Mouse (Mus musculus) midbrain, embryonic 14.5 days (tissue): ENCODE results near the gene Nwd1. TPM values are rescaled to one million over a fixed set of nuclear protein-coding genes. Genes with fewer than 3 reads are reported as not detected.
A peak's percentile ranks its signal among the peaks of the same experiment; 100 is the strongest.

ENCODE experiments used
- ATAC-seq: fragments of 200-750 bp; cut with Nextera tagmentation; 2 replicates; pipeline ENCODE4 v1.8.0; 2017; ENCODE audit warnings: moderate number of reproducible peaks, moderate library complexity; ENCODE audit not compliant: low FRiP score, low TSS enrichment
- DNase-seq: peaks from one replicate; pipeline ENCODE4 v3.0.0-alpha.2; 2015
- H3K27ac ChIP-seq: fragments of 300-500 bp; sonication (generic); replicated peaks from 2 replicates; pipeline ENCODE4 v1.5.1; 2014; ENCODE audit warnings: mild to moderate bottlenecking, low read depth, low read length, moderate library complexity
- H3K27me3 ChIP-seq: fragments of 300-500 bp; sonication (generic); 2 replicates; pipeline ENCODE4 v1.6.1; 2014; ENCODE audit warnings: low read length, control low read depth, mixed read lengths; ENCODE audit not compliant: control insufficient read depth, insufficient read depth
- H3K36me3 ChIP-seq: fragments of 300-500 bp; sonication (generic); 2 replicates; pipeline ENCODE4 v1.6.1; 2014; ENCODE audit warnings: low read length, control low read depth; ENCODE audit not compliant: control insufficient read depth, insufficient read depth
- H3K4me1 ChIP-seq: fragments of 300-500 bp; sonication (generic); 2 replicates; pipeline ENCODE4 v1.6.1; 2014; ENCODE audit warnings: mild to moderate bottlenecking, antibody characterized with exemption, low read length, control low read depth; ENCODE audit not compliant: control insufficient read depth, insufficient read depth
- H3K4me2 ChIP-seq: fragments of 300-500 bp; sonication (generic); 2 replicates; pipeline ENCODE4 v1.6.1; 2014; ENCODE audit warnings: mild to moderate bottlenecking, low read length, moderate library complexity
- H3K4me3 ChIP-seq: fragments of 300-500 bp; sonication (generic); replicated peaks from 2 replicates; pipeline ENCODE4 v1.5.1; 2014; ENCODE audit warnings: low read depth, low read length
- H3K9ac ChIP-seq: fragments of 300-500 bp; sonication (generic); replicated peaks from 2 replicates; pipeline ENCODE4 v1.6.1; 2014; ENCODE audit warnings: mild to moderate bottlenecking, low read length, moderate library complexity
- H3K9me3 ChIP-seq: fragments of 300-500 bp; sonication (generic); 2 replicates; pipeline ENCODE4 v1.6.1; 2016; ENCODE audit warnings: low read length, control low read depth, mixed read lengths; ENCODE audit not compliant: control insufficient read depth
- WGBS: fragments of 180-500 bp; shearing (Covaris S2); extraction: QIAGEN DNeasy Blood & Tissue Kit; methylation state at CpG from one replicate; pipeline ENCODE4 v1.1.7; 2014; 5-methylcytosine and 5-hydroxymethylcytosine counted together
- polyA plus RNA-seq: library from polyadenylated mRNA; unstranded; fragments of >200 nt; fragmentation: Nextera tagmentation; extraction: Ambion mirVana; gene quantifications from 2 replicates; pipeline ENCODE4 v1.2.1, GENCODE M21; 2014

Gene Nwd1
- polyA plus RNA-seq, 1 experiment from 2014 or later, result 1.1 TPM

DNA sequence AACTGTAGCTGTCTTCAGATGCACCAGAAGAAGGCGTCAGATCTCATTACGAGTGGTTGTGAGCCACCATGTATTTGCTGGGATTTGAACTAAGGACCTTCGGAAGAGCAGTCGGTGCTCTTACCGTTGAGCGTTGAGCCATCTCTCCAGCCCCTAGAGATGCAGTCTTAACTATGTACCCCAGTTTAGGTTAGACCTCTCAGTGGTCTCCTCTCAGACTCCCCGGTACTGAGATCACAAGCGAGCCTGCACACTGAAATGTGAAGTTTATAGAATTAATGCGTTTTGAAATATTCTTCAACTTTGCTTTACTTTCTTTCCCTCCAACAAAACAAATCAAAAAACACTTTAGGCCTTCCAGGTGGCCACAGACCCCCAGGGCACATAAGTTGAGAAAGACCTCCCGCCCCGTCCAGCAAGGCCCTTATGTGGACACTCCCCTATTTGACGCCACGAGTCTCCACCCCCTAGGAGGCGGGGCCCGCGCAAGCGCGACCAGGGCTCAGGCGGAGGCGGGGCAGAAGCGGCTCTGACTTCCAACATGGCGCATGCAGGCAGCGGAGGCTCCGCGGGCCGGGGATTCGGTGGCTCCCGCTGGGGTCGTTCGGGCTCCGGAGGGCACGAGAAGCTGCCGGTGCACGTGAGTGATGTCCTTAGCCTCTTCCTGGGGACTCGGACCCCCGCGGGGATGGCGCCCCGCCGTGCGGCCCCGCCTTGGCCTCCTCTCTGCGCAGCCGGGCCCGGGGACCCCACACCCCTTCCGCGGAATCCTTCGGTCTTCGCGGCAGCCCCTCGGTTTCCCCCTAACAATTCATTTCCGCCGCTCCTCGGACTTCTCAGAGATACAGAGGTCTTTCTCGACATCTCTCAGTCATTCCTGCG lies 76.5 kb downstream of the Nwd1 start, which contains the start of gene Sin3b:
TSS of gene Sin3b (plus strand) at position 517 of the 882 bp plus-strand sequence.
- peak; percentile 99 for ATAC-seq
- Histone ChIP-seq H3K27me3 (no peaks in the 10 kb centered on the region), H3K36me3 (peaks cover 35% of the 10 kb centered on the region), H3K9ac (peak within 1 kb of the TSS; percentile 94), H3K4me1 (peaks cover 9% of the 10 kb centered on the region; the same call in 1 of the 2 replicates), H3K9me3 (no peaks in the 10 kb centered on the region), H3K4me2 (peak within 1 kb of the TSS; percentile 84), H3K4me3 (peak within 1 kb of the TSS; percentile 95), H3K27ac (peak within 1 kb of the TSS; percentile 55; the same call in 1 of the 2 replicates)
- WGBS, result 14% methylated on average over 56 of the region's 56 CpGs
- DNase-seq, result peak; percentile 94

DNA sequence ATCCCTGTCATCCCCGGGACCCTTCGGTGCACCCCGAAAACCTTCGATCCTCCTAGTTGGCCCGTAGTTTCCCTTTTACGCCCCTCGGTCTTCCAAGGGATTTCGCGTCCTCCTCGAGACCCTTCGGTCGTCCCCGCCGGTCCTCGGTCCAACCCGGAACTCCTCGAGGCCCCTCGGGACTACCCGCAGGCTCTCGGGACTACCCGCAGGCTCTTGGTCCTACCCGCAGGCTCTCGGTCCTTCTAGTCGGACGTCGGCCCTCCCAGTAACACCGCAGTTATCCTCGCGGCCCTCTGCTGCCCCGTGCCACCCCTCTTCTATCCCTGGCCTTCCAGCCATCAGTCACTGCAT lies 77.1 kb downstream of the Nwd1 start:
- ATAC-seq (peak; percentile 28; the same call in 1 of the 2 replicates), DNase-seq (peak; percentile 41)
- peak overlapping the region; percentile 94 for H3K9ac ChIP-seq
- no peak overlapping the region; the same call in 1 of the 2 replicates for H3K27ac ChIP-seq
- WGBS, result under 1% methylated on average over 30 of the region's 30 CpGs
- peaks cover 9% of the 10 kb centered on the region; the same call in 1 of the 2 replicates for H3K4me1 ChIP-seq
- no peaks in the 10 kb centered on the region for H3K27me3 ChIP-seq
- H3K4me3 ChIP-seq, result peak overlapping the region; percentile 95
- H3K36me3 ChIP-seq, result peaks cover 41% of the 10 kb centered on the region
- H3K4me2 ChIP-seq, result peak overlapping the region; percentile 84
- no peaks in the 10 kb centered on the region for H3K9me3 ChIP-seq

- Histone ChIP-seq H3K4me3 (no peak overlapping the region), H3K4me1 (peaks cover 9% of the 10 kb centered on the region; the same call in 1 of the 2 replicates), H3K9ac (no peak overlapping the region), H3K9me3 (no peaks in the 10 kb centered on the region), H3K36me3 (peaks cover 89% of the 10 kb centered on the region), H3K27ac (no peak overlapping the region), H3K27me3 (no peaks in the 10 kb centered on the region), H3K4me2 (no peak overlapping the region)
- no peak for ATAC-seq
- WGBS, result 66% methylated on average over 1 of the region's 1 CpGs
- DNase-seq, result no peak
These were observed 82.1 kb downstream of the Nwd1 start for GRCm38 (mm10) chr8:72728636-72729035.

- Histone ChIP-seq H3K4me3 (no peak overlapping the region), H3K27me3 (no peaks in the 10 kb centered on the region), H3K4me2 (no peak overlapping the region), H3K4me1 (no peaks in the 10 kb centered on the region), H3K9me3 (no peaks in the 10 kb centered on the region), H3K36me3 (peaks cover 97% of the 10 kb centered on the region), H3K27ac (no peak overlapping the region), H3K9ac (no peak overlapping the region)
- DNase-seq (no peak), ATAC-seq (no peak)
- 94% methylated on average over 5 of the region's 5 CpGs for WGBS
These were observed 88.5 kb downstream of the Nwd1 start for GRCm38 (mm10) chr8:72735001-72735400.

DNA sequence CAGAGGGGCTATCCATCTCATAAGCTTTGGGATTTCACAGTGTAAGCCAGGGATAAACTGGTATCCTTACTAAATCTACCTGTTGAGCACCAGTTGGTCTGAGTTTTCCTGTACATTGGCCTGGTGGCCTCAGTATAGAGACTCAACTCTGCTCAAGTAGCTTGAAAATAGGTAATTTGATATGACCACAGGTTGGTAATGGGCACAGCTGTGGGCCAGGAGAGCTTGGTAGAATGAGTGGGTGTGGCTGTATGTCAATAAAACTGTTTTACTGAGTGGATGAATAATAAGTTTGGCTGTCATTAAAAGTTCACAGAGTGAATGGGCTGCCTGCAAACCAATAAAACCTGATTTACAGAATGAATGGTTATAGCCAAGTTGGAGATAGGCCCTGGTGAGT lies 90.4 kb downstream of the Nwd1 start:
- peaks cover 91% of the 10 kb centered on the region for H3K36me3 ChIP-seq
- no peaks in the 10 kb centered on the region for H3K4me1 ChIP-seq
- no peak for ATAC-seq
- no peak for DNase-seq
- H3K4me2 ChIP-seq, result no peak overlapping the region
- H3K27me3 ChIP-seq, result no peaks in the 10 kb centered on the region
- H3K9ac ChIP-seq, result no peak overlapping the region
- H3K4me3 ChIP-seq, result no peak overlapping the region
- H3K9me3 ChIP-seq, result no peaks in the 10 kb centered on the region
- H3K27ac ChIP-seq, result no peak overlapping the region

DNA sequence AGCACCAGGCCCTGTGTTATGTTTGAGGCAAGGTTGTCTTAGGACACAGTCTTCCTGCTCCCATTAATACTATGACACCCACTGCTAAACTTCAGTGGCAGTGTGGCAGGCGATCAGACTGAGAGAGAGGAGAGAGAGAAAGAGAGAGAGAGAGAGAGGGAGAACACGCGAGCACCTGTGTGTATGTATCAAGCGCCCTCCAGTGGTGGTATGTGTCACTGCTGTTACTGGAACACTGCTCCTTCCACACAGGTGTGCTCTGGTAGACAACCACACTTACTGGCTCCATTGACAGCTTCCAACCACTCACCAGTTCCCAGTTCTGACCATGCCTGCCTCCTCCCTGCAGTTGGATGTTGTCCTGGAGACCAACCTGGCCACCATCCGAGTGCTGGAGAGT lies 99.5 kb downstream of the Nwd1 start:
- no peaks in the 10 kb centered on the region for H3K27me3 ChIP-seq
- peaks cover 100% of the 10 kb centered on the region for H3K36me3 ChIP-seq
- no peak overlapping the region for H3K9ac ChIP-seq
- H3K9me3 ChIP-seq, result no peaks in the 10 kb centered on the region
- ATAC-seq (no peak), DNase-seq (peak; percentile 72)
- 45% methylated on average over 5 of the region's 5 CpGs for WGBS
- no peak overlapping the region for H3K4me3 ChIP-seq
- H3K27ac ChIP-seq, result no peak overlapping the region
- H3K4me2 ChIP-seq, result no peak overlapping the region
- H3K4me1 ChIP-seq, result no peaks in the 10 kb centered on the region

DNA sequence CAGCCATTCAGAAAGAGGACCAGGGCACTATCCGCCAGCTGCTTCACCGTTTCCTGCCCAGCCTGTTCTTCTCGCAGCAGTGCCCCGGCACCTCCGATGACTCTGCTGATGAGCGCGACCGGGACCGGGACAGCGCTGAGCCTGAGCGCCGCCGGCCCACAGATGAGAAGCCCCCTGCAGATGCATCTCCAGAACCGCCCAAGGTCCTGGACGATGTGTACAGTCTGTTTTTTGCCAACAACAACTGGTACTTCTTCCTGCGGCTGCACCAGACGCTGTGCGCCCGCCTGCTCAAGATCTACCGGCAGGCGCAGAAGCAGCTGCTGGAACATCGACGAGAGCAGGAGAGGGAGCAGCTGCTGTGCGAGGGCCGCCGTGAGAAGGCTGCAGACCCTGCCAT lies 103.3 kb downstream of the Nwd1 start:
- peaks cover 98% of the 10 kb centered on the region for H3K36me3 ChIP-seq
- no peak for DNase-seq
- 94% methylated on average over 26 of the region's 26 CpGs for WGBS
- no peak overlapping the region for H3K27ac ChIP-seq
- no peaks in the 10 kb centered on the region for H3K27me3 ChIP-seq
- no peak overlapping the region for H3K4me3 ChIP-seq
- H3K9ac ChIP-seq, result no peak overlapping the region
- no peak for ATAC-seq
- no peak overlapping the region for H3K4me2 ChIP-seq
- no peaks in the 10 kb centered on the region for H3K9me3 ChIP-seq
- no peaks in the 10 kb centered on the region for H3K4me1 ChIP-seq

- ATAC-seq (no peak), DNase-seq (no peak)
- Histone ChIP-seq H3K4me1 (no peaks in the 10 kb centered on the region), H3K27ac (no peak overlapping the region), H3K4me3 (no peak overlapping the region), H3K9ac (no peak overlapping the region), H3K36me3 (peaks cover 96% of the 10 kb centered on the region), H3K4me2 (no peak overlapping the region), H3K27me3 (no peaks in the 10 kb centered on the region), H3K9me3 (no peaks in the 10 kb centered on the region)
- WGBS, result 95% methylated on average over 6 of the region's 6 CpGs
These were observed 103.8 kb downstream of the Nwd1 start for GRCm38 (mm10) chr8:72750266-72750665.

DNA sequence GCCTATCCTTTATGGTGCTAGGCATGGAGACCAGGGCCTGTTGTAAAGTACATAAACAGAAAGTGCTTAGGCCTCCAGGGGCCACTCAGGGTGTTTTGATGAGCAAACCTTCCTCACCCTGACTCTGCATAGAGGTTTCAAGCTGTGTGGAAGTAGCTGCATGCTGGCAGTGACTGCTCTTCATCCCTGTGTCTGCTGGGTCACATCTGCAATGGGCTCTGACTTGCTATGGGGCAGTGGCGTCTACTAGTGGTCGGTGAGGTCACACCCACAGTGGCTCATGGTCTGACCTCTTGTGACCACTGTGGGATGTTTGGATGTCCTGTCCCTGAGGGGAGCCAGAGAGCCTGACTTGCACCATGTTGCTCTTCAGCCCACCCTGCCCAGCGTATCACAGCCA lies 104.6 kb downstream of the Nwd1 start:
- no peak overlapping the region for H3K27ac ChIP-seq
- no peak overlapping the region for H3K4me2 ChIP-seq
- H3K36me3 ChIP-seq, result peaks cover 96% of the 10 kb centered on the region
- no peaks in the 10 kb centered on the region for H3K9me3 ChIP-seq
- no peaks in the 10 kb centered on the region for H3K4me1 ChIP-seq
- H3K4me3 ChIP-seq, result no peak overlapping the region
- no peak for DNase-seq
- no peak for ATAC-seq
- WGBS, result 85% methylated on average over 3 of the region's 3 CpGs
- no peaks in the 10 kb centered on the region for H3K27me3 ChIP-seq
- no peak overlapping the region for H3K9ac ChIP-seq
